Mouse (Mus musculus) CH12.LX (cell line): ENCODE data around the gene Pla2g1b.

Experiments used
- CHD2 ChIP-seq: IDR thresholded peaks from 2 replicates; pipeline ENCODE4 v1.6.1; 2011; ENCODE audit warnings: low read length, improper control_type of control experiment
- CTCF ChIP-seq, 2 experiments: IDR thresholded peaks in 1 of 2; conservative IDR thresholded peaks in 1 of 2; 2 replicates each; pipeline ENCODE4 v1.5.1; 2011 to 2012; ENCODE audit warnings: low read depth in 2 of 2, low read length in 2 of 2, improper control_type of control experiment in 1 of 2, inconsistent platforms in 1 of 2, mild to moderate bottlenecking in 1 of 2, moderate library complexity in 1 of 2
- E2F4 ChIP-seq: IDR thresholded peaks from 2 replicates; pipeline ENCODE4 v1.6.1; 2011; ENCODE audit warnings: low read depth, low read length, improper control_type of control experiment; ENCODE audit not compliant: insufficient replicate concordance
- GABPA ChIP-seq: IDR thresholded peaks from 2 replicates; pipeline ENCODE4 v1.6.1; 2012; ENCODE audit warnings: low read depth, low read length, improper control_type of control experiment, inconsistent platforms; ENCODE audit not compliant: insufficient replicate concordance
- JUND ChIP-seq: conservative IDR thresholded peaks from 2 replicates; pipeline ENCODE4 v1.6.1; 2011; ENCODE audit warnings: low read depth, low read length, improper control_type of control experiment
- MAX ChIP-seq: IDR thresholded peaks from 2 replicates; pipeline ENCODE4 v1.6.1; 2011; ENCODE audit warnings: low read length, improper control_type of control experiment
- PAX5 ChIP-seq: IDR thresholded peaks from 2 replicates; pipeline ENCODE4 v1.6.1; 2012; ENCODE audit warnings: low read length, inconsistent platforms, mixed read lengths
- POLR2A ChIP-seq: IDR thresholded peaks from 2 replicates; pipeline ENCODE4 v1.6.1; 2011; ENCODE audit warnings: low read depth, mild to moderate bottlenecking, improper control_type of control experiment, low read length
- ZC3H11A ChIP-seq: IDR thresholded peaks from 2 replicates; pipeline ENCODE4 v1.6.1; 2012; ENCODE audit warnings: low read depth, mild to moderate bottlenecking, inconsistent platforms, low read length, improper control_type of control experiment

GRCm38 (mm10) chr5:115514896-115515587 lies 49.0 kb downstream of the Pla2g1b start:
- no peak for TF ChIP-seq POLR2A
- TF ChIP-seq MAX, result no peak
- TF ChIP-seq CTCF (conservative IDR thresholded peaks at IDR 0.05 in 1 of 2, IDR thresholded peaks at IDR 0.05 in 1 of 2; ENCODE audit: low read depth in 2 of 2, low read length in 2 of 2), result no peak
- TF ChIP-seq E2F4, result no peak
- no peak for TF ChIP-seq PAX5
- TF ChIP-seq ZC3H11A, result no peak
- no peak for TF ChIP-seq GABPA
- no peak for TF ChIP-seq JUND
- no peak for TF ChIP-seq CHD2
